Mouse (Mus musculus): ENCODE results near the gene Rcn3. TPM values are rescaled to one million over a fixed set of nuclear protein-coding genes. Genes with fewer than 3 reads are reported as not detected.

Gene Rcn3
- polyA plus RNA-seq, 1 experiment from 2014 or later = 162 TPM

DNA sequence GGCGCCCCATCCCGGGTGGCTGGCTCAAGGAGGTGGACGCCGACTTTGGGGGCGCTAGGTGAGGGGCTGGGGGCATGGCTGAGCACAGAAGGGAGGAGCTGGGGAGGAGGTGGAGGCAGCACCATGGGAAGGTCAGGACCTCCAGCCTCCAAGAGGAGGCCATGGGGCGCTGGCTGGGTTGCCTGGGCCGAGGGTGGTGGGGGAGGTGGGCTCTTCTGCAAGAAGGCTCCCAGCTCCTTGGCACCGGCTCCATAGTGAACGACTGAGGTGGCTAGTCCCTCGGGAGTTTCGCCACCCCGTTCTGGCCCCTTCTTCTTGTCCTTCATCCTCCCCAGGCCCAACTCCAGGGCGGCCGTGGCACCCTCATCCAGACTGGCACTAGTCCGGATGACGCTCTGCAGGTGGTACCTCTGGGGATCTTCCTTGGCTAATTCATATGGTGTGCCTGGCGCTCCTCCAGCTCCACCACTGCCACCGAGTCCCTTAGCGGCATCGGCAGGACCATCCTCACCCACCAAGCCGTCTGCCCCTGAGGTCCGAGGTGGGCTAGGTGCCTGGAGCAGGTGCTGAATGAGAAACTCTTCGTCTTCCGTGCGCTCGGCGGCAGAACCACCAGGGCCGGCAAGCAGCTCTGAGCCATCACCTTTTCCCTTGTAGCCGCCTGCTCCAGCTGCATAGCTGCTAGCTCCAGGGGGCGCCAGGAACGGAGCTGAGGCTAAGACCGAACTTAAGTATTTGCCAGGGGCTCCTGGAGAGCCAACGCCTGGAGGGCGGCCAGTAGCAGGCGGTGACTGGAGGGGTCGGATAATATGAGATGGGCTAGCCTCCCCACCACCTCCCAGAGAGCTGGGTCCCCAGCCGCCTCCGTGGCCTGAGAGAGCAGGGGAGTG is 43.8 kb downstream of the Rcn3 start:
- H3K4me2 ChIP-seq (replicated peaks; ENCODE audit: low read depth, low read length) = no peak overlapping the region
- H3K27me3 ChIP-seq (replicated peaks; ENCODE audit: insufficient read depth, low read length) = no peaks in the 10 kb centered on the region
- TF ChIP-seq CTCF (IDR thresholded peaks at IDR 0.05) = no peak
- no peak for DNase-seq (ENCODE audit: low spot score)
- H3K4me3 ChIP-seq (ENCODE audit: low read depth, low read length) = no peak overlapping the region
- no peak overlapping the region for H3K9ac ChIP-seq (replicated peaks; ENCODE audit: low read depth)
- peaks cover 28% of the 10 kb centered on the region for H3K36me3 ChIP-seq (ENCODE audit: insufficient read depth, low read length)
- peaks cover 4% of the 10 kb centered on the region; the same call in 1 of the 2 replicates for H3K4me1 ChIP-seq (ENCODE audit: insufficient read depth, low read depth, low read length)
- no peaks in the 10 kb centered on the region for H3K9me3 ChIP-seq (ENCODE audit: low read length)
- H3K27ac ChIP-seq (ENCODE audit: low read length) = no peak overlapping the region
- ATAC-seq = no peak
- 89% methylated on average over 34 of the region's 38 CpGs for WGBS

DNA sequence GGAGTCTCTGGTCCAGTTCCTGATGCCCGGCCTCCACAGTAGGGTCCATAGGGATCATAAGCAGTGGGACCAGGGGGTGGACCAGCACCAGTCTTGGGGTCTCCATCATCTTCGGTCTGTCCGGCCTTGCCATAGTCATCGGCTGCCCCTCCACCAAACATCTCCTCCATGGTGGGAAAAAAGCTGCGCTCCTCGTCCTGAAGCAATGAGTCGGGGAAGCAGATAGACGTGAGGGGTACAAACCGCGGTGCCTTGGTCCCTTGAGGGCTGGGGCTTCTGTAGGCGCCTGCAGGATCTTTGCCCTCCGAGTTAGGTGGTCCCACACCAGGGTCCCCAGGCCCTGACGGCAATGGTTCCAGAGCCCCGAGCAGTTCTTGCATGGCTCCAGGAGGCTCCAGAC is 44.5 kb downstream of the Rcn3 start:
- DNase-seq (ENCODE audit: low spot score) (no peak), ATAC-seq (no peak)
- Histone ChIP-seq H3K4me3 (ENCODE audit: low read depth, low read length) (no peak overlapping the region), H3K36me3 (ENCODE audit: insufficient read depth, low read length) (peaks cover 35% of the 10 kb centered on the region), H3K9ac (replicated peaks; ENCODE audit: low read depth) (no peak overlapping the region), H3K4me2 (replicated peaks; ENCODE audit: low read depth, low read length) (no peak overlapping the region), H3K27me3 (replicated peaks; ENCODE audit: insufficient read depth, low read length) (no peaks in the 10 kb centered on the region), H3K4me1 (ENCODE audit: insufficient read depth, low read depth, low read length) (peaks cover 4% of the 10 kb centered on the region; the same call in 1 of the 2 replicates), H3K9me3 (ENCODE audit: low read length) (no peaks in the 10 kb centered on the region), H3K27ac (ENCODE audit: low read length) (no peak overlapping the region)
- TF ChIP-seq CTCF (IDR thresholded peaks at IDR 0.05) = no peak
- 96% methylated on average over 14 of the region's 14 CpGs for WGBS

DNA sequence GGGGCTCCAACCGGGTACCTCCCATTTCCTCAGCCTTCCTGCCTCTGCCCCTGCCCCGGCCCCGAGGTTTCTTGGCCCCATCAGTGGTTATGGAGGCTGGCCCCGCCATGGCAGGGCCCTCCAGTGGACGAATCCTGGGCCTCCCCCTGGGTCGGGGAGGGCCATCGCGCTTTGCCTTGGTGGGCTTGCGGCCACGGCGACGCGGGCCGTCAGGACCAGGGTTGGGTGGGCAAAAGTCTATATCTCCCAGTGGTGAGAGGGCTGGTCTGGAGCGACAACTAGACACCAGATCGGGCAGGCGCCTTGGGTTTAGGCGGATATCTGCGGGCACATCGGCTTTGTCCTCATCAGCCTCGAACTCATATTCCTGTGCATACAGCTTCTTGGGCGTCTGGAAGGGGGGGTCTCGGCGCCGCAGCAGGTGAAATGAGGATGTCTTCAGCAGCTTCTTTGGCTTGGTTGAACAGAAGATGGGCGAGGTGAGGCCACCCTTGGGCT is 45.1 kb downstream of the Rcn3 start:
- Histone ChIP-seq H3K27me3 (replicated peaks; ENCODE audit: insufficient read depth, low read length) (no peaks in the 10 kb centered on the region), H3K9ac (replicated peaks; ENCODE audit: low read depth) (no peak overlapping the region), H3K36me3 (ENCODE audit: insufficient read depth, low read length) (peaks cover 35% of the 10 kb centered on the region), H3K4me1 (ENCODE audit: insufficient read depth, low read depth, low read length) (peaks cover 4% of the 10 kb centered on the region; the same call in 1 of the 2 replicates), H3K4me3 (ENCODE audit: low read depth, low read length) (no peak overlapping the region), H3K27ac (ENCODE audit: low read length) (no peak overlapping the region), H3K9me3 (ENCODE audit: low read length) (no peaks in the 10 kb centered on the region), H3K4me2 (replicated peaks; ENCODE audit: low read depth, low read length) (no peak overlapping the region)
- TF ChIP-seq CTCF (IDR thresholded peaks at IDR 0.05) (no peak), EP300 (IDR thresholded peaks at IDR 0.05) (no peak)
- 94% methylated on average over 26 of the region's 26 CpGs for WGBS
- no peak for ATAC-seq
- DNase-seq (ENCODE audit: low spot score) = no peak

DNA sequence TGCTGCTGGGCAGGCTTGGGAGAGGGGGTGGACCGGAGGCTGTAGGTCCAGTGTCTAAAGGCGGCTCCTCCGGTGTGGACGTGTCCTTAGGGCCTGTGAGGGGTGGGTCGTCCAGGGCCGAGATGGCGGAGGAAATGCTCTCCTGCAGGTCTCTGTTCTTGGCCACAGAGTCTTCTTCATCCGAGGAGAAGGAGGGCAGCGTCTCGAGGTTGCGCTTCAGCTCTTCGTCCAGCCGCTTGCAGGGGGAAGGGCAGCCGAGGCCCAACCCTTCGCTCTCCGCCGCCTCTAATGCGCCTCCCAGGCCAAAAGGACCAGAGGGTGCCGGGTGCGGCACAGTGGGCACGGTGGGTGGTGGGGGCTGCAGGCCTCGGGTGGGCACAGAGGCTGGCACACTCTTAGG is 46.3 kb downstream of the Rcn3 start:
- no peak for DNase-seq (ENCODE audit: low spot score)
- no peaks in the 10 kb centered on the region for H3K27me3 ChIP-seq (replicated peaks; ENCODE audit: insufficient read depth, low read length)
- no peak overlapping the region for H3K4me2 ChIP-seq (replicated peaks; ENCODE audit: low read depth, low read length)
- H3K9ac ChIP-seq (replicated peaks; ENCODE audit: low read depth) = no peak overlapping the region
- H3K27ac ChIP-seq (ENCODE audit: low read length) = no peak overlapping the region
- TF ChIP-seq EP300 (IDR thresholded peaks at IDR 0.05) = no peak
- TF ChIP-seq CTCF (IDR thresholded peaks at IDR 0.05) = no peak
- WGBS = 94% methylated on average over 22 of the region's 22 CpGs
- H3K4me3 ChIP-seq (ENCODE audit: low read depth, low read length) = no peak overlapping the region
- H3K9me3 ChIP-seq (ENCODE audit: low read length) = no peaks in the 10 kb centered on the region
- no peak for ATAC-seq
- no peaks in the 10 kb centered on the region for H3K4me1 ChIP-seq (ENCODE audit: insufficient read depth, low read depth, low read length)
- peaks cover 37% of the 10 kb centered on the region for H3K36me3 ChIP-seq (ENCODE audit: insufficient read depth, low read length)

DNA sequence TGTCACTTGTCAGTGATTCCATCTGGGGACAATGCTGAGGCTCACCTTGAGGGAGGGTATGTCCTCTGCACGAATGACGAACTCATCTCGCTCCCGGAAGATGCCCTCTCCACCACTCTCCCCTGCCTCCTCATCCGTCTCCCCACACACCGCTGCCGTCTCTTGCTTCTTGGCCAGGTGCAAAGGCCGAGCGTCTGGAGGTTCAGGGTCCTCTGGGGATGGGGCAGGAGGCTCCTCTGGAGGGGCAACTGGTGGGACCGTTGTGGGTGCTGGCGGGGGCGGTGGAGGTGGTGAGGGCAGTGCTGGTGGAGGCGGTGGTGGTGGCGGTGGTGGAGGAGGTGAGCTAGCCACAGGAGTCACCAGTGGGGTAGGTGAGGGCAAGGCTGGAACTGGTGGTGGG is 48.7 kb downstream of the Rcn3 start:
- H3K4me1 ChIP-seq (ENCODE audit: insufficient read depth, low read depth, low read length) = no peaks in the 10 kb centered on the region
- H3K27me3 ChIP-seq (replicated peaks; ENCODE audit: insufficient read depth, low read length) = no peaks in the 10 kb centered on the region
- H3K9me3 ChIP-seq (ENCODE audit: low read length) = no peaks in the 10 kb centered on the region
- TF ChIP-seq CTCF (IDR thresholded peaks at IDR 0.05) (no peak), EP300 (IDR thresholded peaks at IDR 0.05) (no peak)
- DNase-seq (ENCODE audit: low spot score) (no peak), ATAC-seq (no peak)
- no peak overlapping the region for H3K9ac ChIP-seq (replicated peaks; ENCODE audit: low read depth)
- peaks cover 32% of the 10 kb centered on the region for H3K36me3 ChIP-seq (ENCODE audit: insufficient read depth, low read length)
- H3K4me2 ChIP-seq (replicated peaks; ENCODE audit: low read depth, low read length) = no peak overlapping the region
- H3K4me3 ChIP-seq (ENCODE audit: low read depth, low read length) = no peak overlapping the region
- H3K27ac ChIP-seq (ENCODE audit: low read length) = no peak overlapping the region
- 93% methylated on average over 14 of the region's 14 CpGs for WGBS

DNA sequence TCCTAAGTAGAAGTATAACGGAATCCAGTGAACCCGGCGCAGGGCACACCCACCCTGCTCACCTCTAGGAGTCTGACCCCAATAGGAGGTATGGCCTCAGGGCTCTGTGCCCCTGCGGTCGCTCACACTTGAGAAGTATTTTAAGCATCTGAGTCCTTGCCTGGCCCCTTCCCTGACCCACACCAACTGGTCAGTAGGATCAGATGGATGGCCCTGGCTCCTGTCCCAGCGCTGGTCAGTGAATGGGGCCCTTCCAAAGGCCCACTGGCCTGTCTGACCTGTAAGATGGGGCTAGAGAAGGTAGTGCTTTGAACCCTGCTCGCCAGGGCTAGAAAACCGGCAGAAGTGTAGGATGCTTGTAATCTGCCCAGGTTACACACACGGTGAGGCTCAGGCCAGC is 51.2 kb downstream of the Rcn3 start:
- ATAC-seq = no peak
- Histone ChIP-seq H3K36me3 (ENCODE audit: insufficient read depth, low read length) (peaks cover 18% of the 10 kb centered on the region), H3K27ac (ENCODE audit: low read length) (no peak overlapping the region), H3K9me3 (ENCODE audit: low read length) (no peaks in the 10 kb centered on the region), H3K27me3 (replicated peaks; ENCODE audit: insufficient read depth, low read length) (no peaks in the 10 kb centered on the region), H3K4me3 (ENCODE audit: low read depth, low read length) (no peak overlapping the region), H3K9ac (replicated peaks; ENCODE audit: low read depth) (no peak overlapping the region), H3K4me2 (replicated peaks; ENCODE audit: low read depth, low read length) (no peak overlapping the region), H3K4me1 (ENCODE audit: insufficient read depth, low read depth, low read length) (no peaks in the 10 kb centered on the region)
- DNase-seq (ENCODE audit: low spot score) = no peak
- WGBS = 93% methylated on average over 9 of the region's 9 CpGs
- TF ChIP-seq CTCF (IDR thresholded peaks at IDR 0.05) = no peak
- no peak for TF ChIP-seq EP300 (IDR thresholded peaks at IDR 0.05)

Measured in lung, postnatal 0 days (tissue).